Mouse (Mus musculus): ENCODE measurements at regions not wholly inside any gene's neighbourhood (a gene's known extent, or its start where the extent isn't known, plus 50 kb on each side); places are given as distances from the start of the nearest gene placed in this dataset.
A peak's percentile ranks its signal among the peaks of the same experiment; 100 is the strongest.

- DNase-seq (ENCODE audit: low spot score), result no peak
These were observed 56.9 kb upstream of the Ldoc1 start for GRCm38 (mm10) chrX:61652377-61652776.

GRCm38 (mm10) chrX:61653077-61653476 is 56.2 kb upstream of the Ldoc1 start:
- peak; percentile 1 for DNase-seq (ENCODE audit: low spot score)
